Mouse (Mus musculus) C2C12 (cell line): Measurements from ENCODE around the gene Ube4b.

Experiments used
- CTCF ChIP-seq: IDR thresholded peaks from one replicate; pipeline ENCODE4 v1.5.1; 2011; ENCODE audit not compliant: control insufficient read depth, insufficient read depth, insufficient read length
- USF1 ChIP-seq: IDR thresholded peaks from one replicate; pipeline ENCODE4 v1.6.1; 2011; ENCODE audit warnings: low read depth, mild to moderate bottlenecking, control low read depth, moderate library complexity

- TF ChIP-seq CTCF (no peak), USF1 (no peak)
Observed at GRCm38 (mm10) chr4:149336302-149336701, 90.2 kb downstream of the Ube4b start.
